Comparison of ENCODE assay signal across 17 mouse cellular contexts in the genomic region with DNA sequence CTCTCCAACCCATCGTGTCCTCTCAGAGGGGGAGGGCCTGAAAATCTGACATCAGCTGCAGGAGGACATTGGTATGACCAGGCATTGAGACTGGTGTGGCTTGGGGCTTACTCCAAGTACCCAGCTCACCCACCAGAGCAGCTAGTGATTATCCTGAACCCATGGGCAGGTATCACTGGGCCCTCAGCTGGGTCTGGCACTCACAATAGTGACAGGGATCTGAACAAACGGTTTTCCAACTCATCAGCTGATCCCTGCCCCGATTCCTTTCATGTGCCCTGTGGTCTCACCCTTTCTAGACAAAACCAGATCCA.
DNase-seq lines count a peak whose midpoint lies in the region; ATAC-seq lines count a peak whose summit lies in the region.
"Had no signal": no experiment of that assay in that cellular context is flagged by ENCODE, and none has a peak within 500 bp of the region (broad histone marks: within the 10 kb centered on the region; RNA-seq: fewer than 3 reads in every experiment).

No protein-coding gene starts in this region.

- H3K4me2 ChIP-seq in kidney, embryonic 15.5 days: peak overlapping the region; percentile 31; the same call in 1 of the 2 replicates
- H3K4me2 ChIP-seq in midbrain, embryonic 11.5 days: no peak overlapping the region
- H3K4me2 ChIP-seq in stomach, embryonic 14.5 days (replicated peaks; ENCODE audit: low read depth, low read length): peak overlapping the region; percentile 23; the same call in 1 of the 2 replicates
- H3K4me2 ChIP-seq: liver, embryonic 13.5 days had no signal

- 0 out of 2 replicates have a peak, but pooled peaks have one; percentile 4 for ATAC-seq in kidney, embryonic 15.5 days (replicated peaks; ENCODE audit: low FRiP score)
- ATAC-seq in midbrain, embryonic 11.5 days (ENCODE audit: low FRiP score): peak; percentile 24; the same call in 1 of the 2 replicates
- 0 out of 2 replicates have a peak, but pooled peaks have one; percentile 14 for ATAC-seq in stomach, embryonic 14.5 days (ENCODE audit: insufficient number of reproducible peaks, insufficient read depth, low FRiP score, low read depth)

- H3K9me3 ChIP-seq in kidney, embryonic 15.5 days (replicated peaks): no peaks in the 10 kb centered on the region
- H3K9me3 ChIP-seq in hindbrain, embryonic 10.5 days: no peaks in the 10 kb centered on the region
- H3K9me3 ChIP-seq in midbrain, embryonic 11.5 days (ENCODE audit: control insufficient read depth, low read length): no peaks in the 10 kb centered on the region
- H3K9me3 ChIP-seq in stomach, embryonic 14.5 days (ENCODE audit: control insufficient read depth, low read depth, low read length): no peaks in the 10 kb centered on the region
- H3K9me3 ChIP-seq: liver, embryonic 13.5 days; megakaryocyte, embryonic 14.5 days had no signal

- H3K36me3 ChIP-seq in kidney, embryonic 15.5 days: no peaks in the 10 kb centered on the region
- H3K36me3 ChIP-seq in hindbrain, embryonic 10.5 days: no peaks in the 10 kb centered on the region
- H3K36me3 ChIP-seq in midbrain, embryonic 11.5 days (ENCODE audit: control insufficient read depth, insufficient read depth, low read length): no peaks in the 10 kb centered on the region
- no peaks in the 10 kb centered on the region for H3K36me3 ChIP-seq in stomach, embryonic 14.5 days (ENCODE audit: control insufficient read depth, insufficient read depth, low read length)
- H3K36me3 ChIP-seq: liver, embryonic 13.5 days had no signal

- 62% methylated on average over 3 of the region's 3 CpGs for WGBS in kidney, embryonic 15.5 days
- WGBS in hindbrain, embryonic 10.5 days: 48% methylated on average over 3 of the region's 3 CpGs
- WGBS in midbrain, embryonic 11.5 days: 52% methylated on average over 3 of the region's 3 CpGs
- WGBS in stomach, embryonic 14.5 days: 54% methylated on average over 3 of the region's 3 CpGs

- no peak overlapping the region for H3K9ac ChIP-seq in kidney, embryonic 15.5 days
- H3K9ac ChIP-seq in midbrain, embryonic 11.5 days (ENCODE audit: low read length): peak overlapping the region; percentile 33
- no peak overlapping the region for H3K9ac ChIP-seq in stomach, embryonic 14.5 days (replicated peaks; ENCODE audit: low read depth, low read length)
- H3K9ac ChIP-seq: liver, embryonic 13.5 days had no signal

- H3K27me3 ChIP-seq in kidney, embryonic 15.5 days: peaks cover 34% of the 10 kb centered on the region; the same call in 1 of the 2 replicates
- H3K27me3 ChIP-seq in hindbrain, embryonic 10.5 days (ENCODE audit: insufficient read depth, poor library complexity, severe bottlenecking): peaks cover 26% of the 10 kb centered on the region
- no peaks in the 10 kb centered on the region for H3K27me3 ChIP-seq in midbrain, embryonic 11.5 days (ENCODE audit: control insufficient read depth, insufficient read depth, low read length)
- no peaks in the 10 kb centered on the region for H3K27me3 ChIP-seq in stomach, embryonic 14.5 days (ENCODE audit: control insufficient read depth, insufficient read depth, low read length)
- H3K27me3 ChIP-seq: liver, embryonic 13.5 days; megakaryocyte, embryonic 14.5 days had no signal

- H3K4me1 ChIP-seq in kidney, embryonic 15.5 days: peaks cover 8% of the 10 kb centered on the region
- peaks cover 32% of the 10 kb centered on the region for H3K4me1 ChIP-seq in hindbrain, embryonic 10.5 days (replicated peaks)
- peaks cover 12% of the 10 kb centered on the region; the same call in 1 of the 2 replicates for H3K4me1 ChIP-seq in midbrain, embryonic 11.5 days (ENCODE audit: control insufficient read depth, insufficient read depth, low read length)
- no peaks in the 10 kb centered on the region for H3K4me1 ChIP-seq in stomach, embryonic 14.5 days (ENCODE audit: control insufficient read depth, insufficient read depth, low read length)
- H3K4me1 ChIP-seq: liver, embryonic 13.5 days; megakaryocyte, embryonic 14.5 days had no signal

- H3K27ac ChIP-seq in kidney, embryonic 15.5 days: no peak overlapping the region
- H3K27ac ChIP-seq in hindbrain, embryonic 10.5 days: peak overlapping the region; percentile 83
- H3K27ac ChIP-seq in midbrain, embryonic 11.5 days (ENCODE audit: low read depth, low read length): no peak overlapping the region
- no peak overlapping the region; the same call in 1 of the 2 replicates for H3K27ac ChIP-seq in stomach, embryonic 14.5 days (ENCODE audit: low read length)
- H3K27ac ChIP-seq: gastrocnemius, adult 2 months; layer of hippocampus, adult 2 months; liver, embryonic 13.5 days had no signal

- no peak for DNase-seq in kidney, postnatal 14 days
- DNase-seq in hindbrain, embryonic 10.5 days (ENCODE audit: low spot score): no peak
- no peak for DNase-seq in midbrain, embryonic 11.5 days (ENCODE audit: low spot score, missing footprints)
- DNase-seq in lung, postnatal 4 days: no peak
- DNase-seq in thymus, adult 18-20 months: no peak
- no peak for DNase-seq in layer of hippocampus, adult 8-10 months (ENCODE audit: low spot score in 2 of 2)
- DNase-seq: adrenal gland, postnatal 36 days; B cell, adult 2 months; gastrocnemius, adult 2 months; kidney, adult 9 months; liver, embryonic 13.5 days; thymus, postnatal 36 days had no signal

- no peak overlapping the region for H3K4me3 ChIP-seq in kidney, embryonic 15.5 days (replicated peaks)
- H3K4me3 ChIP-seq in hindbrain, embryonic 10.5 days: no peak overlapping the region
- no peak overlapping the region for H3K4me3 ChIP-seq in midbrain, embryonic 11.5 days (ENCODE audit: low read depth, low read length)
- H3K4me3 ChIP-seq in stomach, embryonic 14.5 days (ENCODE audit: low read depth, low read length): no peak overlapping the region
- H3K4me3 ChIP-seq: erythroblast, embryonic 14.5 days; gastrocnemius, adult 2 months; layer of hippocampus, adult 2 months; liver, embryonic 13.5 days; megakaryocyte, embryonic 14.5 days had no signal
